Mouse (Mus musculus) layer of hippocampus, adult 18-20 months (tissue): ENCODE results near the gene Pgk1. TPM values are rescaled to one million over a fixed set of nuclear protein-coding genes. Genes with fewer than 3 reads are reported as not detected.

Experiments used
- DNase-seq, 2 experiments: peaks; one replicate each; pipeline ENCODE4 v3.0.0; 2022; ENCODE audit warnings: low spot score in 2 of 2
- total RNA-seq, 2 experiments: library from RNA; stranded (reverse); gene quantifications; 2 replicates each; pipeline ENCODE4 v1.2.3; 2021

Gene Pgk1
- total RNA-seq, 2 experiments from 2014 or later: 432 to 469 TPM

DNA sequence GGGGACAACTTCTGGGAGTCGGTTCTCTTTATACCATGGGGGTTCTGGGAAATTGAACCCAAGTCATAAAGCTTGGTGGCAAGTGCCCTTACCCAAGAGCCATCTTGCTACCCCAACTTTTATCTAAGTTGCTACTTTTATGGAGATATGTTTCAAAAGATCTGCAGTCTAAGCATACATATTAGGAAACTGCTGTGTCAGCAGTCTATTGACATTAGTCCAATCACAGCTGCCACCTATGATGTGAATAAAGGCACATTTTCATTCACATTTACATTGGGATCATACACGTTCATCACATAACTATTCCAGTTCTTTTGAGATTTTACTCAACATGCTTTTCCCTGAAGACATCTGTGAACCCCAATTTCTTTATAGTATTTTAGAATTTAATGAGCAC is 22.2 kb downstream of the Pgk1 start:
- no peak for DNase-seq

DNA sequence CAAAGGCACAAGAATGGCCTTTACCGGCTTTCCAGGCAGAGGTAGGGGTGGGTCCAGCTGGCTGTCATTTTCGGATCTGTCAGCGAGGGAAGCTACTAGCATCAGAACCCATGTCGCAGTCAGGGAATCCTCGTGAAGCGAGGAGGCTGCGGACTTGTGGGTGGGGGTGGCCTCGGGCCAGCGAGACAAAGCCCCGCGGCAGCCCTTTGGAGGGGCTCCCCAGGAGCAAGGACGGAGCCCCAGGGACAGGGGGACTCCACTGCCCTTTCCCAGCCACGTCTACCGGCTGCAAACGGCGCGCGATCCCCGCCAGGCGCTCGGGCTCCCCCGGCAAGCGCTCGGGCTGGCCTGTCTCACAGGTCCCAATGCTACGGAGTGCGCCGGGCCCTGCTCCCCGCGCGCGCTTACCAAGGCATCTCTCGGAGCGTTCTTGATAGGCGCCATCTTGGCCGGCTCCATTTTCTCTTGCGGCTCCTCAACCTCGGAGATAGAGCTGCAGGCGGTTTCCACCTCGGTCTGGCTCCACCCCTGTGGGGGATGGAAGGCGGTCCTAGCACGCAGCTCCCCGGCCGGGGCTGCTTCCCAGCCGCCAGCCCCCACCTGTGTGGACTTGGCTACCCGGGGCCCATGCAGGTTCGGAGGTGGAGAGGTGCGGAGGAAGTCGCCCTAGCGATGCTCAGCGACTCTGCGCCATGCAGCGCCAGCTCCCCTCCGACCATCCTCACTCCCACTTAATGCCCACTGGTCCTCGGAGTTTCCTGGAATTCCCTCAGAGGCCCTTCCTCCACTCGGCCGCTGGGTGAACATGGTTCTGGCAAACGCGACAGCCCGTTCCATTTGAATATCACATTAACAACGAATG is 32.5 kb downstream of the Pgk1 start:
- peak; percentile 68 to 76 for DNase-seq

DNA sequence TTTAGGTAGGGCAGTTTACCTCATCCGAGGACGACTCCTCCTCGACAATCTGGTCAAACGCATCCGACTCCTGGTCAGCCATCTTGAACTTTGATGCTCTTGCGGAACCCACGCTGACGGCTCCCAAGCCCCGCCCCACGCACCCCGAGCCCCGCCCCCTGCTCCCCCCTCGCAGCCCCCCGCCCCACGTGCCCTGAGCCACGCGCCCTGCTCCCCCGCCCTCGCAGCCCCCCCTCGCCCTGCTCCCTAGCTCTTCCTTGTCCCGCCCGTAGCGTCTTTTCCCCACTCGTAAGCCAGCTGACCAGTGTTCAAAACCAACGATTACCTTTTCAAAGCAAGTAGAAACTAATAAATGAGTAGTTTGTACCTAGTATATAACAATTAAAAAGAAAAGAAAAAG is 34.2 kb downstream of the Pgk1 start, which contains the start of gene Taf9b:
Gene Taf9b, minus strand, starts transcription at position 101 of the 400 bp plus-strand sequence.
- no peak for DNase-seq

Other genes starting within 250 kb of the Pgk1 start
- gene Magt1, start 175.2 kb upstream of the Pgk1 start, total RNA-seq: 10 to 100 TPM; 13.9 to 15.8 TPM
- gene Cox7b, start 171.4 kb upstream of the Pgk1 start, total RNA-seq: 100 to 1,000 TPM; 283 to 286 TPM
- gene Atp7a, start 159.8 kb upstream of the Pgk1 start, total RNA-seq: 1 to 10 TPM; 6.8 to 7.8 TPM
- 1 to 10 TPM; 1.4 to 1.6 TPM for gene Tlr13, start 43.9 kb upstream of the Pgk1 start, total RNA-seq
- 10 to 100 TPM; 25.5 to 27.2 TPM for gene Taf9b, start 34.1 kb downstream of the Pgk1 start, total RNA-seq
- not detected for gene Fnd3c2, start 68.3 kb downstream of the Pgk1 start, total RNA-seq